Mouse (Mus musculus): ENCODE results near the gene Txnrd3.

DNA sequence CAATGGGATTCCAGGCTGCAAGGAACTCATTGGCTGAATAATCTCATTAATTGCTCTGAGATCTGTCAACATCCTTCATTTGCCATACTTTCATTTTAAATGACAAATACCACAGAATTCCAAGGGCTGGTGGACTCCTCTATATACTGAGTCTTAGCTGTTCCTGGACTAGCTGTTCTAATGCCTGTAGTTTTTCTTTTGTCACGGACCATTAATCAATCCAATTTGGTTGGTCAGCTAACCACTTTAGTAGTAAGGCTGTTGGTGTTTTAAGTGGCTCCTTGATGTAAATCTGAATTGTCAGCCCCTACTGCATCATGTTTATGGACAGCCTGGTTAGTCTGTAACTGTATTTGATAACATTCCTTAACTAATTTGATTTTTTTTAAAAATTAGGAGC is 43.3 kb downstream of the Txnrd3 start:
- TF ChIP-seq CTCF (conservative IDR thresholded peaks at IDR 0.05; ENCODE audit: low read length) (no peak), POU5F1 (IDR thresholded peaks at IDR 0.05; ENCODE audit: borderline replicate concordance, low read length) (no peak)
